Mouse (Mus musculus): ENCODE results near the gene Zscan12.
"Not testable (repeated sequence)": the region's sequence is repeated elsewhere in the genome, so short reads cannot be mapped to it uniquely, and the experiment has no call there.

Zscan12 gene

GRCm38 (mm10) chr13:21362621-21363248 lies at the start of gene Zscan12:
TSS of gene Zscan12 (plus strand) at chr13:21362820.
- peak; percentile 94 for DNase-seq (ENCODE audit: low read depth, low spot score)

DNA sequence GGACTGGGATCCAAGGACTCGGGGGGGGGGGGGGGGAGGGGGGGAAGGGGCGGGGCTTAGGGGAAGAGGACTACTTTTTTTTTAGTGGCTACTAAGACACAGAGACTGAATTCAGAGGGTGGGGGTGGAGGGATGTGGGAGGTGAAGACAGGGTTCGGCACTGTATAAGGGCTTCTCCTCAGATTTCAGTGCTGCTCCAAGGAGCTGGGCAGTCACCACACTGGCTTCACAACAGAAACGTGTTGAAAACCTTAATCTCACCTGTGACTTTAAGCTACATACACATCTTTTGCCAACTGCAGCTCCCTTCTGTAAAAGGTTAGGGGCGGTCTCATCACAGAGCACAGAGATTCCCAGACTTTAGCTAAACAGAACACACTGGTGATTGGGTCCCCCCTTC lies 49.8 kb upstream of the Zscan12 start:
- no peak for DNase-seq (ENCODE audit: low read depth, low spot score)

DNA sequence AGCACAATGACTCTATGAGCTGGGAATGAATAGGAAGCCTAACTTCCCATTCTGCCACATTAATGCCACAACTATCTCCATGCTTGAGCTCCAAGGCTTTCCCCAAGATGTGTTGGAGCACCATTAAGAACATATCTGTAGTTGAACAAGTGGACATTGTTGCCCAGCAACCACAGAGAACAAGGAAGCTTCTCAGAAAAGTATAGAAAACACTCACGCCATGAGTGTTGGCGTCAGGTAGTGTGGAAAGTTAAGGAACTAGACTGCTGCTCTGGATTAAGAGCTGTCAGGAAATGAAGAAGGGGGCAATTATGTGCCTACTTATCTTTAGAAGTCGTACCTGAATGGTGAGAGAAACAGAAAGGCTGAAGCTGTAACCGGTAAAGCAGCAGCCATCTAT lies 48.7 kb upstream of the Zscan12 start:
- no peak for DNase-seq (ENCODE audit: low read depth, low spot score)

DNA sequence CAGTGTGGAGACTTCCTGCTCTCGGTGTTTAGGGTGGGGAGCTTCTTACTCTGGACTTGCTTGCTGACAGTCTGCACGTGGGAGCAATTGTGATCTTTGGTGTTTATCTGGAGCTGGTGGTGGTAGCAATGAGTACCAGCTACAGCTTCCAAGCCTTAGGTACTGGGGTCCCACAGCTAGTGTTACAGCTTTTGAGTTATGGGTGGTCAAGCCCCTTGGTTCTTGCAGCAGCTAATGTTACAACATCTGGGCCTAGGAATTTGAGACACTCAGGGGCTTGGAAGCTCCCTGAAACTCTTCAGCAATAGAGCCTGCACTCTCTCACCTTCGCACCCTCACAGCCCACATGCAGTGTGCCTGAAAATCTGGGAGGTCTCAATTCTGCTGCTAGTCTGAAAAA lies 42.4 kb upstream of the Zscan12 start:
- DNase-seq (ENCODE audit: low read depth, low spot score), result no peak

- no peak for DNase-seq (ENCODE audit: low read depth, low spot score)
Observed at GRCm38 (mm10) chr13:21321890-21322494, 40.6 kb upstream of the Zscan12 start.

DNA sequence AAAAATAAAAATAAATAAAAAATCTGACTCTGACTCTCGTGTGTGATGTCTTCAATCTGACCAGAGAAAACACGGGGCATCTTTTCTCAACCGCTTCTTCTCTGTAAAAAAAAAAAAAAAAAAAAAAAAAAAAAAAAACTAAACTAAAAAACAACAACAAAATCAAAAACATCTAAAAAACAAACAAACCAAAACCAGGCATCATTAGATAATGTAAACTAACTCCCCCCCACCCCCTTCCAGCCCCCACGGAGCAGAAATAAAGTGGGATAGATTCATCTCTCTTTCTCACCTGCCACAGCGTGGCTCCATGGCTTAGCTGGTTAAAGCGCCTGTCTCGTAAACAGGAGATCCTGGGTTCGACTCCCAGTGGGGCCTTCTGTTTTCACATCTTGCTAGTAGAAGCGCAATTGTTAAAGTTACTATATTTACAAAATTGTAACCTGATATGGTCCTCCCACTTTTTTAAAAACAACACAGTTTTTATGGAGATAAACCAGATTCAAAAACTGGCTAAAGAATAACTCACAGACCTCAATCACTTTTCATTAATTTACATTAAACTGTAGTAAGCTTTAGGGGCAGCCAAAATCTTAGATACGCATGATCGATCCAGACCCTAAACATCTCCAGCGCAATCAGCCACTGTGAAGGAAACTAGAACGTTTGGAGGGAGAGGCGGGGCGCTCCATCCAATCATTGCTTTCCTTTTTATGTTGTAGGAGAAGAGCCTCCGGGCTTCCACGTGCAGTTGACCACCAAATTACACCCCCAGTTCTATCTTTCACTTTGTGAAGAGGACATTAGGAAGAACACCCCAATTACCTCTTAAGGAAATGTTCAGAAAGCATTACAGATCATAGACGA lies 39.9 kb upstream of the Zscan12 start:
- DNase-seq (ENCODE audit: low read depth, low spot score), result peak; percentile 66

DNA sequence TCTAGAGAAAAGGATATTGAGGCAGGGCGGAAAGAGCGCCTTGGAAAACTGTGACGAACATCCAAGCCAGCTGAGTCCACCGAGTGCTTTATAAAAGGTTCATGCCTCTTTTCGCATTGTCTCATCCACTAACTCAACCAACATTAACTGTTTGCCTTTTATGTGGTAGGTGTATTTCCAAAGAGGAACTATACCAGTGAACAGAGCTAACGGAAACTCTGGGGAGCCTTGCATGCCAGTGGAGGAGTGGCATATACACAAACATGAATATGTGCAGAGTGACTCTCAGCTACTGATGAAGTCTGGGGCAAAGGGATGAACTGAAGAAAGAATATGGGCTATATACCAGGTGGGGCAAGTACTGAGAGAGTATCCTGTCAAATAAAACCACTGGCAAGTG lies 39.2 kb upstream of the Zscan12 start:
- no peak for DNase-seq (ENCODE audit: low read depth, low spot score)

- peak; percentile 74 for DNase-seq (ENCODE audit: low read depth, low spot score)
Observed at GRCm38 (mm10) chr13:21326191-21326590, 36.4 kb upstream of the Zscan12 start.

DNA sequence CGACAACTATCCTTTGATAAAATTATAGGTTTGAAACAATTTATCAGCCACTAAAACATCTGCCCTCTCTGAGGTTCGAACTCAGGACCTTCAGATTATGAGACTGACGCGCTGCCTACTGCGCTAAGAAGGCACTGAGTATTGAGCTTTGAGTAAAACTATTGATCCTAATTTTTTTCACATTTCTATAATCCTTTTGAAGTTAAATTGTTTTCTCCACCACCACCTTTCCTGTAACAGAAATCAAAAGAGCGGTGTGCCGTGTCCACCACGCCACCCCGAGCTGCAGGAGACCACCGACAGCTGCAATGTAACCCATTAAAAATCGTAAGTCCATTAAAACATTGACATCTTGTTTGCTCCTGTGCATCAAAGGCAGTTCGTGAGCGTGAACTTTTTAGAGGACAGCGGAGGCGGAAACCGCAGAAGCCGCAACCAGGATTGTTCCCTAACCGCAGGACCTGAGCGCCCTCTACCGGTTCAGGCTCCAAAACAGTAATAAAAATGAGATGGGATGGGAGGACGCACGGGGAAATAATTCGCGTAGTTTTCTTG lies 35.9 kb upstream of the Zscan12 start:
- peak; percentile 91 for DNase-seq (ENCODE audit: low read depth, low spot score)

DNA sequence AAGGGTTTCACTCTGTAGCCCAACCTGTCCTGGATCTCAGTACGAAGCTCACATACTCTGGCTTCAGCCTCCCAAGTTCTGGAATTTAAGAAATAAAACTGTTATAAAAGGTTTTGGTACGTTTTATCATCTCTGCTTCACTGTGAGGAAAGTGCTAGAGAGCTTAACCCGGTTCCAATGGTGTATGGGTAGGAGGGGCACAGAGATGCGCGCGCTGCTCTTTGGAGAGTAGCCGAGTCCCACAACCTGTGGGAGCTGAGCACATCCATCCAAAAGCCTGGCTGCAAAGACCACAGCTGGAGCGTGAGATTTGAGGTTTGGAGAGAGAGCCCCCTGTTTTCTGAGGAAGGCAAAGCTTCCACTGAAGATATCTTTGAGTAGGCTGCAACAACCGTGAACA lies 35.2 kb upstream of the Zscan12 start:
- peak; percentile 51 for DNase-seq (ENCODE audit: low read depth, low spot score)

- no peak for DNase-seq (ENCODE audit: low read depth, low spot score)
Observed at GRCm38 (mm10) chr13:21346610-21347009, 16.0 kb upstream of the Zscan12 start, which contains the start of gene Olfr1367. TSS of gene Olfr1367 (plus strand) at chr13:21346910.

DNA sequence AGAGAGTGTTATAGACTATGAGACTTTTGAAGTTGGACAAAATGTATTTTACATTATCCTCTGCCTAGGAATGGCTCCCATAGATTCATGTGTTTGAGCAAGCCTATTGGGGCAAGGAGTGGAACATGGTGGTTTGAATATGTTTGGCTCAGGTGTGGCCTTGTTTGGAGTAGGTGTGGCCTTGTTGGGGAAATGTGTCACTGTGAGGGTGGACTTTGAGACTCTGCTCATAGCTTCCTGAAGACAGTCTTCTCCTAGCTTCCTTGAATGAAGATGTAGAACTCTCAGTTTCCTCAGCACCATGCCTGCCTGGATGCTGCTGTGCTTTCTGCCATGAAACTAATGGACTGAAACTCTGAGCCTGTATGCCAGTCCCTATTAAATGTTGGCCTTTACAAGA lies 12.0 kb upstream of the Zscan12 start:
- DNase-seq (ENCODE audit: low read depth, low spot score), result no peak

DNA sequence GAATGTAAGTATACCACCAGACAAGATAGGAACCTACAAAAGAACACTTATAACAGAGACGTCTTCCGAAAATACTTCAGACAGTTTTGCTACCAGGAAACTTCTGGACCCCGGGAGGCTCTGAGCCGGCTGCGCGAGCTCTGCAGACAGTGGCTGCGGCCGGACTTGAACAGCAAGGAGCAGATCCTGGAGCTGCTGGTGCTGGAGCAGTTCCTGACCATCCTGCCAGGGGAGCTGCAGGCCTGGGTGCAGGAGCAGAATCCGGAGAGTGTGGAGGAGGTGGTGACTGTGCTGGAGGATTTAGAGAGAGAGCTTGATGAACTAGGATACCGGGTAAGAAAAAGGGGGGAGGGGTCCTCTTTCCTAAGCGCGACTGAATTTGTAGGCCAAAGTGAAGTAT lies 1.1 kb downstream of the Zscan12 start:
- no peak for DNase-seq (ENCODE audit: low read depth, low spot score)

DNA sequence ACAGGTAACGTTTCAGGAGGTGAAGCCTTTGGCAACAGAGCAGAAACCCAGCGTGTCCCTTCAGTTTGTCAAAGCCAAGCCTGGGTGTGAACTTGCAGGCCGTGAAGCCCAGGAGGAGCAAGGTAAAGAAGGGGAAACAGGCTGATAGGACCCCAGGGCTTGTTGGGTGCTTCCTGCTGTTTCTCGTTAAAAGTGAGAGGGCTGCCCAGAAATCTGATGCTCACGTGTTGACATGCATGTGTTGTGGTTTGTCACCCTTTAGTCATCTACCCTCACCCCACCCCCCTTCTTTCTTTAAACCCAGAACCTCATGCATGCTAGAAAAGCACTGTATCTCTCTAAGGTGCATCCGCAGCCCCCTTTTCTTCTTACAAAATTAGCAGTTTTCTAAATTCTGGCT lies 4.0 kb downstream of the Zscan12 start:
- DNase-seq (ENCODE audit: low read depth, low spot score), result no peak

- no peak for DNase-seq (ENCODE audit: low read depth, low spot score)
Observed at GRCm38 (mm10) chr13:21372700-21373099, 10.1 kb downstream of the Zscan12 start.

DNA sequence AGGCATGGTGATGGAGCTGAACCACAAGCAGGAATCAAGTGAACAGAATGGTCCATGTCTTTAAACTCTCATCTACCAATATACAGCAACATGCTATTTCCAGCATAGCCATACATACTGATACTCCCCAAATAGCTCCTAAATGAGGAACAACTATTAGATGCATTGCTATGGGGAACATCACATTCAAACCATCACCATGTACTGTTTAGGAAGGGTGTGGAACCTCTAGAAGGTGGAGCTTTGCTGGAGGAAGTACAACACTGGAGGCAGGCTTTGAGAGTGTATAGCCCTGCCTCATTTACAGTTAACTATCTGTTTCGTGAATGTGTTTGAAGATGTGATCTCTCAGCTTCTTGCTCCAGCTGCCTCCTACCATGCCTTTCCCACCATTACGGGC lies 15.2 kb downstream of the Zscan12 start:
- DNase-seq (ENCODE audit: low read depth, low spot score), result no peak

- DNase-seq (ENCODE audit: low read depth, low spot score), result no peak
Observed at GRCm38 (mm10) chr13:21395211-21395610, 32.6 kb downstream of the Zscan12 start.

- no peak for DNase-seq (ENCODE audit: low read depth, low spot score)
Observed at GRCm38 (mm10) chr13:21395623-21396022, 33.0 kb downstream of the Zscan12 start.

DNA sequence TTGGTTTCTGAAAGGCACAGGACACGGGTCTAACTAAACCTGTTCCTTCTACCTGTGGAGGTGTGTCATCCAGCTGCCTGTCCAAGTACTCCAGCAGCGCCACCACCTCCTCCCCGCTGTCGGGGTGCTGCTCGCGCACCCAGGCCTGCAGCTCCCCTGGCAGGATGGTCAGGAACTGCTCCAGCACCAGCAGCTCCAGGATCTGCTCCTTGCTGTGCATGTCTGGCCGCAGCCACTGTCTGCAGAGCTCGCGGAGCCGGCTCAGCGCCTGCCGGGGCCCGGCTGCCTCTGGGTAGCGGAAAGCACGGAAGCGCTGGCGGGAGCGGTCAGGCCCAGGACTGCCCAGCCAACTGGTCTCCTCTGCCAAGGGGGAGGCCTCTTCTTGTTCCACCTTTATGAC lies 33.4 kb downstream of the Zscan12 start:
- not testable (repeated sequence) for DNase-seq (ENCODE audit: low read depth, low spot score)

- DNase-seq (ENCODE audit: low read depth, low spot score), result no peak
Observed at GRCm38 (mm10) chr13:21397486-21397885, 34.9 kb downstream of the Zscan12 start.

DNA sequence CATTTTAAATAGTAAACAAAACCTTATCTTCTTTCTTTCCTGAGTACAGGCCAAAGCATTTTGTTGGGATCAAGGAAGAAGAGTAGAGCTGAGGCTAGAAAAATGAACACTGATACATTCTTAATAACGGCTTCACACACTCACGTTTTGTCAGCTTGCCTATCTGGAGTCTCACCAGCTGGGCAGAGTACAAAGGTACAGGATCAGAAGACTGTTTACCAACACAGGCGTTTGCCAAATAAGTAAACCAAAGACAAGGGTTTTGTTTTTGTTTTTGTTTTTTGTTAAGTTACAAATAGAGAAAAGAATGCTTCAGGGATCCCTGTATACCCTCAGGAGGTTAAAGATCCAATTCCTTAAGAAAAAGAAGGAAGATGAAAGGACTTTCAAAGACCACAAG lies 38.5 kb downstream of the Zscan12 start:
- no peak for DNase-seq (ENCODE audit: low read depth, low spot score)

GRCm38 (mm10) chr13:21401636-21402286 lies 39.1 kb downstream of the Zscan12 start:
- DNase-seq (ENCODE audit: low read depth, low spot score), result peak; percentile 37
